Mouse (Mus musculus) bone marrow, adult 2 months (tissue): ENCODE measurements at regions not wholly inside any gene's neighbourhood (a gene's known extent, or its start where the extent isn't known, plus 50 kb on each side); places are given as distances from the start of the nearest gene placed in this dataset.
A peak's percentile ranks its signal among the peaks of the same experiment; 100 is the strongest.

Source experiments
- CTCF ChIP-seq: fragments of 200-500 bp; IDR thresholded peaks from 2 replicates; pipeline ENCODE4 v1.5.1; 2011; ENCODE audit warnings: low read length, control low read depth; ENCODE audit not compliant: control insufficient read depth, insufficient read depth
- POLR2A ChIP-seq: fragments of 200-500 bp; IDR thresholded peaks from 2 replicates; pipeline ENCODE4 v1.6.1; 2011; ENCODE audit warnings: low read depth, mild to moderate bottlenecking, control low read depth, low read length, borderline replicate concordance; ENCODE audit not compliant: control insufficient read depth

- peak; percentile 37; the same call in 1 of the 2 replicates for TF ChIP-seq CTCF
- no peak for TF ChIP-seq POLR2A
Measured at GRCm38 (mm10) chr12:119026311-119026710, 60.1 kb upstream of the Abcb5 start.
